16 mouse cellular contexts compared by ENCODE assay signal in genomic region chr13:24880208-24880607, GRCm38 (mm10). TPM values are rescaled to one million over a fixed set of nuclear protein-coding genes. Genes with fewer than 3 reads are reported as not detected.
"Had no signal": no experiment of that assay in that cellular context is flagged by ENCODE, and none has a peak within 500 bp of the region (broad histone marks: within the 10 kb centered on the region; RNA-seq: fewer than 3 reads in every experiment).

No protein-coding gene starts in this region.

- H3K9me3 ChIP-seq: limb, embryonic 15.5 days; liver, embryonic 15.5 days; midbrain, embryonic 10.5 days; midbrain, embryonic 15.5 days; stomach, embryonic 15.5 days had no signal

- H3K27ac ChIP-seq: hindbrain, embryonic 14.5 days; limb, embryonic 15.5 days; liver, embryonic 15.5 days; midbrain, embryonic 10.5 days; midbrain, embryonic 15.5 days; neural tube, embryonic 12.5 days; stomach, embryonic 15.5 days had no signal

- H3K4me2 ChIP-seq: hindbrain, embryonic 14.5 days; limb, embryonic 15.5 days; liver, embryonic 15.5 days; lung, embryonic 14.5 days; midbrain, embryonic 15.5 days; neural tube, embryonic 12.5 days; stomach, embryonic 15.5 days had no signal

- DNase-seq: layer of hippocampus, adult 9-11 months; layer of hippocampus, postnatal 36 days; lung, embryonic 14.5 days; lung, postnatal 10 days; lung, postnatal 4 days; retina, postnatal 1 day; right cerebral cortex, postnatal 4 days; thymus, postnatal 4 days had no signal

- H3K9ac ChIP-seq: hindbrain, embryonic 14.5 days; limb, embryonic 15.5 days; lung, embryonic 14.5 days; midbrain, embryonic 15.5 days; neural tube, embryonic 12.5 days; stomach, embryonic 15.5 days had no signal

- H3K27me3 ChIP-seq: limb, embryonic 15.5 days; liver, embryonic 15.5 days; midbrain, embryonic 15.5 days; neural tube, embryonic 12.5 days; stomach, embryonic 15.5 days had no signal

- H3K4me1 ChIP-seq: limb, embryonic 15.5 days; midbrain, embryonic 10.5 days; midbrain, embryonic 15.5 days; neural tube, embryonic 12.5 days; stomach, embryonic 15.5 days had no signal

- H3K36me3 ChIP-seq: limb, embryonic 15.5 days; liver, embryonic 15.5 days; midbrain, embryonic 10.5 days; neural tube, embryonic 12.5 days; stomach, embryonic 15.5 days had no signal

- ATAC-seq: midbrain, embryonic 15.5 days had no signal

- H3K4me3 ChIP-seq: limb, embryonic 15.5 days; liver, embryonic 15.5 days; midbrain, embryonic 10.5 days; midbrain, embryonic 15.5 days; neural tube, embryonic 12.5 days; stomach, embryonic 15.5 days had no signal

RNA-seq across cellular contexts. Expression of gene D130043K22Rik, which starts 35.3 kb away (rescaled TPM):
- polyA plus RNA-seq: spleen, adult 2 months had no signal
